Mouse (Mus musculus) lung, embryonic 16.5 days (tissue): ENCODE results near the gene Faah. TPM values are rescaled to one million over a fixed set of nuclear protein-coding genes. Genes with fewer than 3 reads are reported as not detected.

Experiments used
- ATAC-seq: fragments of 200-750 bp; cut with Nextera tagmentation; 2 replicates; pipeline ENCODE4 v1.8.0; 2017; ENCODE audit warnings: low read depth, mild to moderate bottlenecking, moderate library complexity
- H3K27ac ChIP-seq: fragments of 300-500 bp; sonication (generic); 2 replicates; pipeline ENCODE4 v1.5.1; 2014; ENCODE audit warnings: mild to moderate bottlenecking, control low read depth, low read length
- H3K27me3 ChIP-seq: fragments of 300-500 bp; sonication (generic); 2 replicates; pipeline ENCODE4 v1.6.1; 2014; ENCODE audit warnings: low read depth, low read length, mixed read lengths; ENCODE audit not compliant: control insufficient read depth, insufficient read depth
- H3K36me3 ChIP-seq: fragments of 300-500 bp; sonication (generic); 2 replicates; pipeline ENCODE4 v1.6.1; 2014; ENCODE audit warnings: low read length; ENCODE audit not compliant: control insufficient read depth, insufficient read depth
- H3K4me1 ChIP-seq: fragments of 300-500 bp; sonication (generic); replicated peaks from 2 replicates; pipeline ENCODE4 v1.6.1; 2014; ENCODE audit warnings: low read length, mixed read lengths; ENCODE audit not compliant: control insufficient read depth, insufficient read depth
- H3K4me2 ChIP-seq: fragments of 300-500 bp; sonication (generic); 2 replicates; pipeline ENCODE4 v1.6.1; 2014; ENCODE audit warnings: low read depth, low read length, control low read depth
- H3K4me3 ChIP-seq: fragments of 300-500 bp; sonication (generic); 2 replicates; pipeline ENCODE4 v1.5.1; 2014; ENCODE audit warnings: mild to moderate bottlenecking, low read length, control low read depth
- H3K9ac ChIP-seq: fragments of 300-500 bp; sonication (generic); 2 replicates; pipeline ENCODE4 v1.6.1; 2014; ENCODE audit warnings: low read length, control low read depth
- H3K9me3 ChIP-seq: fragments of 300-500 bp; sonication (generic); 2 replicates; pipeline ENCODE4 v1.6.1; 2016; ENCODE audit warnings: low read length; ENCODE audit not compliant: control insufficient read depth
- WGBS: fragments of 180-500 bp; shearing (Covaris S2); extraction: QIAGEN DNeasy Blood & Tissue Kit; methylation state at CpG from one replicate; pipeline ENCODE4 v1.1.7; 2014; 5-methylcytosine and 5-hydroxymethylcytosine counted together
- polyA plus RNA-seq: library from polyadenylated mRNA; unstranded; fragments of >200 nt; fragmentation: Nextera tagmentation; extraction: Ambion mirVana; gene quantifications from 2 replicates; pipeline ENCODE4 v1.2.1, GENCODE M21; 2015

The Faah gene
- polyA plus RNA-seq, 1 experiment from 2014 or later = 11.0 TPM

GRCm38 (mm10) chr4:116015996-116016395 is 1.7 kb downstream of the Faah start:
- 60% methylated on average over 8 of the region's 8 CpGs for WGBS
- H3K9me3 ChIP-seq = no peaks in the 10 kb centered on the region
- no peaks in the 10 kb centered on the region for H3K36me3 ChIP-seq
- no peak for ATAC-seq
- H3K9ac ChIP-seq = no peak overlapping the region
- H3K4me2 ChIP-seq = peak overlapping the region; percentile 93; the same call in 1 of the 2 replicates
- H3K27ac ChIP-seq = no peak overlapping the region
- H3K4me3 ChIP-seq = no peak overlapping the region
- peaks cover 36% of the 10 kb centered on the region for H3K27me3 ChIP-seq
- H3K4me1 ChIP-seq = no peaks in the 10 kb centered on the region; the same call in 1 of the 2 replicates

- H3K27me3 ChIP-seq = peaks cover 36% of the 10 kb centered on the region
- 83% methylated on average over 5 of the region's 5 CpGs for WGBS
Measured at GRCm38 (mm10) chr4:116015502-116015901, 2.2 kb downstream of the Faah start.

GRCm38 (mm10) chr4:116010186-116010585 is 7.5 kb downstream of the Faah start:
- Histone ChIP-seq H3K4me1 (peaks cover 8% of the 10 kb centered on the region), H3K27ac (no peak overlapping the region), H3K9me3 (no peaks in the 10 kb centered on the region), H3K27me3 (peaks cover 8% of the 10 kb centered on the region), H3K4me2 (no peak overlapping the region), H3K9ac (no peak overlapping the region), H3K36me3 (no peaks in the 10 kb centered on the region), H3K4me3 (no peak overlapping the region)
- WGBS = 67% methylated on average over 8 of the region's 8 CpGs
- no peak for ATAC-seq

More at GRCm38 (mm10) chr4:116015502-116015901, 2.2 kb downstream of the Faah start:
- Histone ChIP-seq H3K4me3 (no peak overlapping the region), H3K36me3 (no peaks in the 10 kb centered on the region), H3K9ac (no peak overlapping the region), H3K4me1 (no peaks in the 10 kb centered on the region; the same call in 1 of the 2 replicates), H3K4me2 (no peak overlapping the region), H3K27ac (no peak overlapping the region), H3K9me3 (no peaks in the 10 kb centered on the region)
- ATAC-seq = no peak

- H3K4me3 ChIP-seq = no peak overlapping the region
- H3K9me3 ChIP-seq = no peaks in the 10 kb centered on the region
- H3K4me2 ChIP-seq = no peak overlapping the region
- no peak overlapping the region for H3K27ac ChIP-seq
- no peaks in the 10 kb centered on the region for H3K27me3 ChIP-seq
- 56% methylated on average over 4 of the region's 4 CpGs for WGBS
- H3K4me1 ChIP-seq = peaks cover 2% of the 10 kb centered on the region; the same call in 1 of the 2 replicates
- no peaks in the 10 kb centered on the region for H3K36me3 ChIP-seq
- ATAC-seq = no peak
- no peak overlapping the region for H3K9ac ChIP-seq
Measured at GRCm38 (mm10) chr4:116001206-116001605, 16.5 kb downstream of the Faah start.

- ATAC-seq = no peak
- Histone ChIP-seq H3K4me1 (peaks cover under 1% of the 10 kb centered on the region; the same call in 1 of the 2 replicates), H3K4me2 (no peak overlapping the region), H3K4me3 (no peak overlapping the region), H3K27me3 (no peaks in the 10 kb centered on the region), H3K36me3 (no peaks in the 10 kb centered on the region), H3K9me3 (no peaks in the 10 kb centered on the region), H3K27ac (no peak overlapping the region), H3K9ac (no peak overlapping the region)
- 40% methylated on average over 6 of the region's 6 CpGs for WGBS
Measured at GRCm38 (mm10) chr4:116000671-116001070, 17.1 kb downstream of the Faah start.

GRCm38 (mm10) chr4:115996729-115997128 is 21.0 kb downstream of the Faah start:
- no peak overlapping the region for H3K4me2 ChIP-seq
- H3K4me1 ChIP-seq = no peaks in the 10 kb centered on the region
- no peaks in the 10 kb centered on the region for H3K27me3 ChIP-seq
- H3K9me3 ChIP-seq = peaks cover 4% of the 10 kb centered on the region
- H3K4me3 ChIP-seq = no peak overlapping the region
- H3K27ac ChIP-seq = no peak overlapping the region
- H3K9ac ChIP-seq = no peak overlapping the region
- peak; percentile 48; the same call in 1 of the 2 replicates for ATAC-seq
- WGBS = 36% methylated on average over 4 of the region's 4 CpGs
- H3K36me3 ChIP-seq = no peaks in the 10 kb centered on the region

- ATAC-seq = no peak
- WGBS = 68% methylated on average over 2 of the region's 2 CpGs
- Histone ChIP-seq H3K4me2 (no peak overlapping the region), H3K9me3 (peaks cover 4% of the 10 kb centered on the region), H3K4me3 (no peak overlapping the region), H3K9ac (no peak overlapping the region), H3K27me3 (no peaks in the 10 kb centered on the region), H3K4me1 (no peaks in the 10 kb centered on the region), H3K36me3 (no peaks in the 10 kb centered on the region), H3K27ac (no peak overlapping the region)
Measured at GRCm38 (mm10) chr4:115995376-115995730, 22.4 kb downstream of the Faah start.

GRCm38 (mm10) chr4:115994662-115995375 is 22.9 kb downstream of the Faah start:
- no peak for ATAC-seq
- Histone ChIP-seq H3K27ac (no peak overlapping the region), H3K9me3 (peaks cover 4% of the 10 kb centered on the region), H3K4me2 (no peak overlapping the region), H3K9ac (no peak overlapping the region), H3K4me1 (no peaks in the 10 kb centered on the region), H3K27me3 (no peaks in the 10 kb centered on the region), H3K36me3 (no peaks in the 10 kb centered on the region), H3K4me3 (no peak overlapping the region)
- 80% methylated on average over 16 of the region's 16 CpGs for WGBS

GRCm38 (mm10) chr4:115989382-115989781 is 28.3 kb downstream of the Faah start:
- no peak overlapping the region for H3K4me3 ChIP-seq
- no peak for ATAC-seq
- H3K9me3 ChIP-seq = peaks cover 4% of the 10 kb centered on the region
- WGBS = 77% methylated on average over 7 of the region's 7 CpGs
- no peak overlapping the region for H3K4me2 ChIP-seq
- no peak overlapping the region for H3K27ac ChIP-seq
- H3K36me3 ChIP-seq = no peaks in the 10 kb centered on the region
- H3K9ac ChIP-seq = no peak overlapping the region
- no peaks in the 10 kb centered on the region; the same call in 1 of the 2 replicates for H3K4me1 ChIP-seq
- H3K27me3 ChIP-seq = no peaks in the 10 kb centered on the region
